Mouse (Mus musculus) heart, embryonic 12.5 days (tissue): Measurements from ENCODE around the gene Gm10309. TPM values are rescaled to one million over a fixed set of nuclear protein-coding genes. Genes with fewer than 3 reads are reported as not detected.
"Not testable (repeated sequence)": the region's sequence is repeated elsewhere in the genome, so short reads cannot be mapped to it uniquely, and the experiment has no call there.

Experiments used
- ATAC-seq: fragments of 200-750 bp; cut with Nextera tagmentation; 2 replicates; pipeline ENCODE4 v1.8.0; 2017; ENCODE audit warnings: moderate TSS enrichment, moderate library complexity; ENCODE audit not compliant: insufficient number of reproducible peaks, low FRiP score
- H3K27ac ChIP-seq: fragments of 300-500 bp; sonication (generic); 2 replicates; pipeline ENCODE4 v1.5.1; 2016; ENCODE audit warnings: mild to moderate bottlenecking, moderate library complexity; ENCODE audit not compliant: poor library complexity, severe bottlenecking
- H3K27me3 ChIP-seq: fragments of 300-500 bp; sonication (generic); replicated peaks from 2 replicates; pipeline ENCODE4 v1.6.1; 2016; ENCODE audit warnings: mild to moderate bottlenecking, moderate library complexity
- H3K36me3 ChIP-seq: fragments of 300-500 bp; sonication (generic); 2 replicates; pipeline ENCODE4 v1.6.1; 2016; ENCODE audit warnings: mild to moderate bottlenecking, moderate library complexity
- H3K4me1 ChIP-seq: fragments of 300-500 bp; sonication (generic); replicated peaks from 2 replicates; pipeline ENCODE4 v1.6.1; 2016; ENCODE audit warnings: mild to moderate bottlenecking
- H3K4me2 ChIP-seq: fragments of 300-500 bp; sonication (generic); 2 replicates; pipeline ENCODE4 v1.6.1; 2016; ENCODE audit warnings: mild to moderate bottlenecking, moderate library complexity
- H3K4me3 ChIP-seq: fragments of 300-500 bp; sonication (generic); 2 replicates; pipeline ENCODE4 v1.5.1; 2016; ENCODE audit warnings: mild to moderate bottlenecking
- H3K9ac ChIP-seq: fragments of 300-500 bp; sonication (generic); 2 replicates; pipeline ENCODE4 v1.6.1; 2016; ENCODE audit warnings: mild to moderate bottlenecking, moderate library complexity
- H3K9me3 ChIP-seq: fragments of 300-500 bp; sonication (generic); replicated peaks from 2 replicates; pipeline ENCODE4 v1.6.1; 2016; ENCODE audit warnings: mild to moderate bottlenecking, moderate library complexity
- WGBS: fragments of 180-500 bp; shearing (Covaris S2); methylation state at CpG from one replicate; pipeline ENCODE4 v1.1.7; 2016; 5-methylcytosine and 5-hydroxymethylcytosine counted together
- polyA plus RNA-seq: library from polyadenylated mRNA; unstranded; fragments of >200 nt; fragmentation: Nextera tagmentation; extraction: Ambion mirVana; gene quantifications from 2 replicates; pipeline ENCODE4 v1.2.1, GENCODE M21; 2016

Gm10309 gene
- polyA plus RNA-seq, 1 experiment from 2014 or later: 0.38 TPM

DNA sequence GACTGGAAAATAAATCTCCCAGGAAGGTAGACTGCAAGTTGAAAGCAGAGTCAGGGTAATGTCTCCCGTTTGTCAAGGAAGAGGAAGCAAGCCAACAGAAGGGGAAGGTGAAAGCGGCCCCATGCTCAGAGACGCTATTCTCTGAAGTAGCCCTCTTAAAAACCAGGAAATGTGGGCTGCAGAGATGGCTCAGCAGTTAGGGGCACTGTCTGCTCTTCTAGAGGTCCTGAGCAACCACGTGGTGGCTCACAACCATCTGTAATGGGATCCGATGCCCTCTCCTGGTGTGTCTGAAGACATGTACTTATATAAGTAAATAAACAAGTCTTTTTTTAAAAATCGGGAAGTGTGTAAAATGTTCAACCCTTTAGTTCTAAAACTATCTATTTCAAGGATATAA, 10.1 kb downstream of the Gm10309 start:
- 54% methylated on average over 6 of the region's 6 CpGs for WGBS
- Histone ChIP-seq H3K9me3 (no peaks in the 10 kb centered on the region), H3K4me2 (no peak overlapping the region), H3K27me3 (no peaks in the 10 kb centered on the region), H3K9ac (no peak overlapping the region), H3K4me3 (no peak overlapping the region), H3K36me3 (peaks cover 16% of the 10 kb centered on the region), H3K27ac (no peak overlapping the region), H3K4me1 (peaks cover 27% of the 10 kb centered on the region)
- ATAC-seq: no peak

DNA sequence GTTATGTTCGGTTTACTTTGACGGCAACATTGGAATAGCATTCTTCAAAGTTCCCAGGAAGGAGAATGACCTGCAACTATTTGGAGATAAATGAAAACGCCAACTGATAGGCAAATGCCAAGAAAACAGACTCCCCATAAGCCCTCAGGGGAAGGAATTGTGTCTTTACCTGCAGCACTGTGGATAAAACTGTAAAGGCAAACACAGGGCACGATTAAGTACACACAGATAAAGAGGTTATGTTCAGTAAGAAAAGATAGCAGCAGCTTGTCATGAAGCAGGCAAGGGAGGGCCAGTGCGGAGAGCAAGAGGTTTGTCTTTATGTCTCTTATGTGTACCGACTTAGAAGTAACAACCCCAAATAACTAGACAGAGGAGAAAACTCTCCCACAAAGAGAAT, 10.5 kb downstream of the Gm10309 start:
- 54% methylated on average over 6 of the region's 6 CpGs for WGBS
- Histone ChIP-seq H3K27me3 (no peaks in the 10 kb centered on the region), H3K27ac (no peak overlapping the region), H3K9ac (no peak overlapping the region), H3K36me3 (peaks cover 16% of the 10 kb centered on the region), H3K9me3 (no peaks in the 10 kb centered on the region), H3K4me1 (peaks cover 23% of the 10 kb centered on the region), H3K4me3 (no peak overlapping the region), H3K4me2 (no peak overlapping the region)
- no peak for ATAC-seq

DNA sequence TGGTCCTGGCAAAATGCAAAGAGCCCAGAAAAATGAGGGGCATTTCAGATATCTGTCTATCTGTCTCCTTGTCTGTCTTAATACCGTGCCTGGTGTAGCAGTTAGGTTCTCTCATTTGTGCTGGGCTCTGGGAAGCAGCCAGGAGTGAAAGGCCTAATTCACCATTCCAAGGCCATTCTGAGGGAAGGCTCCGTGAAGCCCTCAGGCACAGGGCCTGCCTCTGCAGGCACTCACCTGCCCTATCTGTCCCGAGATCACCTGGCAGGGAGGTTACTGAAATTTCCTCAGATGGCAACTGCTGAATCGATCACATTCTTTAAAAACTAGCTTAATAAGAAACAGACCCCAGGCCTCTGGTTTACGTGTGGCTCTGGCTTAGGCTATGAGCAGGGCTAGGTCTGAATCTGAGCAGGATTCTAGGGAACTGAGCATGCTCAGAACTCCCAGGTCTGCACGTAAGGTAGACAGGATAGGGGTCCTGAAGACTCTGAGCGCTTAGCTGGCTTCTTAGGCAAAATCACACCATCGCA, 11.1 kb downstream of the Gm10309 start:
- H3K4me1 ChIP-seq: peaks cover 17% of the 10 kb centered on the region
- no peak for ATAC-seq
- WGBS: 82% methylated on average over 8 of the region's 8 CpGs
- no peak overlapping the region for H3K4me3 ChIP-seq
- no peak overlapping the region for H3K4me2 ChIP-seq
- H3K27me3 ChIP-seq: no peaks in the 10 kb centered on the region
- H3K27ac ChIP-seq: no peak overlapping the region
- no peaks in the 10 kb centered on the region for H3K9me3 ChIP-seq
- H3K36me3 ChIP-seq: peaks cover 15% of the 10 kb centered on the region
- H3K9ac ChIP-seq: no peak overlapping the region

DNA sequence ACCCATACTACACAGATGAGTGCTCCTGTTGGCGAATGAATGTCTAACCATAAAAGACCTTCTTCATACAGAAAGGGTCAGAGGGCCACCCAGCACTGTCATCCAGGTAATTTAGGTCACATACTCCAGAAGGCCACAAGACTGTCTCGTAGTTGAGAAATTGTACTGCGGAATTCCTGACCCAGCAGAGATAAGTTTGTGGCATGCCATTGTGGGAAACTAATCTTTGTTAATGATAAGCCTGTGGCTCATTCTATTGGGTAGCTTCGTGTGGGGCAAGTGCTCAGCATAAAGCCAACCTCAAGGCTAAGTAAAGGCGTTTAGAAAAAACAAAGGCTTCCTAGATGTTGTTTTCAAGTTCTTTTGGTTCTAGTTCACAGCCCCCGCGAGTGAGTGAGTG, 12.7 kb downstream of the Gm10309 start:
- Histone ChIP-seq H3K4me2 (no peak overlapping the region), H3K9me3 (no peaks in the 10 kb centered on the region), H3K36me3 (peaks cover 7% of the 10 kb centered on the region), H3K4me1 (peaks cover 11% of the 10 kb centered on the region), H3K4me3 (no peak overlapping the region), H3K9ac (no peak overlapping the region), H3K27ac (no peak overlapping the region), H3K27me3 (no peaks in the 10 kb centered on the region)
- ATAC-seq: no peak
- WGBS: 37% methylated on average over 7 of the region's 7 CpGs

DNA sequence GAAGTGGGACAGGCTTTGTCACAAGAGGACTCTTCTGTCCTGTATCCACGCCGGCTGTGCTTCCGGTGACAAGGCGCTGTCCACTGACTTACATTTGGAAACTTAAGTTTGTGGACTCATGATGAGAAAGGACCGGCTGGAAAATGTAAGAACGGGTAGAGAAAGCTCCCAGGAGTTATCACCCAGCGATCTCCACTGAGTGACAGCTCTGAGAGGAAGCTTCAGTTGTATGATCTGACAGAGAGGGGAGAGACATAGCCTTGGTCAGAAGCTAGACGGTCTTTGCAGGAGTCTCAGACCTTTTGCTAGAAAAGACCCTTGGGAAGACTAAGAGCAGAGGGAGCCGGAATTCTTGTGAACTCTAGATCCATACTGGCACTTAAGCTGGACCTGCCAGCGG, 15.2 kb downstream of the Gm10309 start:
- peaks cover 11% of the 10 kb centered on the region for H3K4me1 ChIP-seq
- no peak for ATAC-seq
- no peak overlapping the region for H3K27ac ChIP-seq
- no peak overlapping the region for H3K4me3 ChIP-seq
- no peak overlapping the region for H3K9ac ChIP-seq
- peaks cover 4% of the 10 kb centered on the region for H3K36me3 ChIP-seq
- no peaks in the 10 kb centered on the region for H3K27me3 ChIP-seq
- no peak overlapping the region for H3K4me2 ChIP-seq
- H3K9me3 ChIP-seq: no peaks in the 10 kb centered on the region
- 76% methylated on average over 10 of the region's 10 CpGs for WGBS

DNA sequence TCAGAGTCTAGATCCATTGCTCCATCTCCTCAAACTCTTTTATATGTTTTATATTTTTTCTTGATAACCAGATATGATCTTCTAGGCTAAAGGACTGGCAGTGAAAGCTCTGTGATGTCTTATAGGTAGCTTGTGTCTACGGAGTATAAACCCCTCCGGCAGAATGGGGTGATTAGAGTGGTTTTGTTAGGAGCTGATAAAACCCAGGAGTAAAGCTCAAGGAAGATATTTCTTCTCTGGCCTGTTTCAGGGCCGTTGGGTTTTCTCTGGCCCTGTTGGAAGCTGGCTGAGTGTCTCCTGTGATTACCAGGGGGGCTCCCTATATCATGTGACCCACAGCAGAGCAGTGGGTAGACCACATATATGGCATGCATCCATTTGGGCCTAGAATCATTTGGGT, 17.6 kb downstream of the Gm10309 start:
- no peak overlapping the region for H3K4me2 ChIP-seq
- no peak for ATAC-seq
- no peak overlapping the region for H3K4me3 ChIP-seq
- H3K27me3 ChIP-seq: no peaks in the 10 kb centered on the region
- H3K36me3 ChIP-seq: peaks cover 7% of the 10 kb centered on the region
- no peak overlapping the region for H3K9ac ChIP-seq
- 44% methylated on average over 3 of the region's 3 CpGs for WGBS
- peaks cover 12% of the 10 kb centered on the region for H3K4me1 ChIP-seq
- H3K27ac ChIP-seq: no peak overlapping the region
- no peaks in the 10 kb centered on the region for H3K9me3 ChIP-seq

DNA sequence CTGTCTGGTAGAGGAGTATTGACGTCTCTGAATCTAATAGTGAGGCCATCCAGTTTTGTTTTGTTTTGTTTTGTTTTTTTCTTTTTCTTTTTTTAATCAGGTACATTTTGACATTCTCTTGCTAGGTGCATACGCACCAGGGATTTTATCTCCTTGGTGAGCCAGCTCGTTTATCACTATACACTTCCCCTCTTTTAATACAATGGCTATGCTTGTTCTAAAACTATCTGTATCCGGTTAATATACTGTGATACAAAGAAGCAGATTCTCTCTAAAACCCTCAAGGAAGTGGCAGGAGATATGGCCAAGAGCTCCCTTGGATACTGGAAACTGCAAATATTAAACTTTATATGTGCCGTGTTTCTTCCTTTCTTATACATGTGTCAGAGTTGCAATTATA, 18.4 kb downstream of the Gm10309 start:
- Histone ChIP-seq H3K27ac (no peak overlapping the region), H3K9ac (no peak overlapping the region), H3K9me3 (no peaks in the 10 kb centered on the region), H3K4me3 (no peak overlapping the region), H3K36me3 (peaks cover 12% of the 10 kb centered on the region), H3K27me3 (no peaks in the 10 kb centered on the region), H3K4me1 (0 out of 2 replicates have a peak, but pooled peaks cover 4% of the 10 kb centered on the region), H3K4me2 (no peak overlapping the region)
- 49% methylated on average over 5 of the region's 5 CpGs for WGBS
- ATAC-seq: no peak

DNA sequence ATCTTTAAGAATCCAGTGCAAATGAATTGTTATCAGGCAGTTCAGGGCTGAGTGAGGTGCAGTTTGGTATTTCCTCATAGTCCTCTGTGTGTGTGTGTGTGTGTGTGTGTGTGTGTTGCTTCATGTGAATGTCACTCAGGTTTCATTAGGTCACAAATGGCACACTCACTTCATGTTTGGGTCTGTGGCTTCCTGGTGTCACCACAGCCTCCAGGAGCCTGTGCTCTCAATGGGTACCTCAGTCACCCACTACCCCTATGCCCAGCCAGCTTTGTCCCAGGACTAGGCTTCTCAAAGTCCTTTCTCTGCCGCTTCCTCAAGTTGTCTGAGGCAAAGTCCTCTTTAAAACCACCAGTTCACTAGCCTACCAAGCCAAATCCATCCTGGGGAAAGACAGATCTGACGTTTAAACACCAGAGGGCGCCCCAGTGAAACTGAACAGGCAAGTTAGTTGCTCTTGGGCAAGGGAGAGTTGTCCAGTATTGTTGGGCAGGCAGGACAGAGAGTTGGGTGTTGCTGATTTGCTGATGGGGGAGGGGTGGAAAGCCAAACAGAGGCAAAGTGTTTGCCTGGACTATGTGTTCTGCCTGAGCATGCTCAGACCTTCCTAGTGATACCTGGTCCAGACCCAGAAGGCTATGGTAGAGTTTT, 20.8 kb downstream of the Gm10309 start:
- peak; percentile 26; the same call in 1 of the 2 replicates for ATAC-seq
- H3K4me2 ChIP-seq: no peak overlapping the region
- 0 out of 2 replicates have a peak, but pooled peaks cover 3% of the 10 kb centered on the region for H3K4me1 ChIP-seq
- 8% methylated on average over 3 of the region's 3 CpGs for WGBS
- no peak overlapping the region for H3K9ac ChIP-seq
- peaks cover 8% of the 10 kb centered on the region; the same call in 1 of the 2 replicates for H3K36me3 ChIP-seq
- no peak overlapping the region for H3K27ac ChIP-seq
- no peaks in the 10 kb centered on the region for H3K27me3 ChIP-seq
- no peaks in the 10 kb centered on the region for H3K9me3 ChIP-seq
- no peak overlapping the region for H3K4me3 ChIP-seq

DNA sequence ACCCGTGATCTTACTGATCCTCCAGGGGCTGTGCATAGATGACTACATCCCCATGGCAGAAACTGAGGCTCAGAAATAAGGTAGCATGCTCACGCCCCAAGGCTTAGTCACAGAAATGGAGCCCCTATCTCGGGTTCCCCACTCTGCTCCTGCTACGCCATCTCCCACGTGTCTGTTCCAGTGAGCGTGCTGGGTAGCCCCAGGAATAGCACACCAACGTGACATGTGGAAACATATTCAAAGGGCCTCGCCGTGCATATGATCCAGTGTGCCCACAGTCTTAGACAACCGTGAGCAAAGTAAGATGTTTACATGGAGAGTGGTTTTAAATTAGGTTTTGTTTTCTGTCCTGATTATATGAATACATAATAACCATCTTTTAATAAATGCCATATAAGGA, 22.4 kb downstream of the Gm10309 start:
- H3K4me2 ChIP-seq: no peak overlapping the region

DNA sequence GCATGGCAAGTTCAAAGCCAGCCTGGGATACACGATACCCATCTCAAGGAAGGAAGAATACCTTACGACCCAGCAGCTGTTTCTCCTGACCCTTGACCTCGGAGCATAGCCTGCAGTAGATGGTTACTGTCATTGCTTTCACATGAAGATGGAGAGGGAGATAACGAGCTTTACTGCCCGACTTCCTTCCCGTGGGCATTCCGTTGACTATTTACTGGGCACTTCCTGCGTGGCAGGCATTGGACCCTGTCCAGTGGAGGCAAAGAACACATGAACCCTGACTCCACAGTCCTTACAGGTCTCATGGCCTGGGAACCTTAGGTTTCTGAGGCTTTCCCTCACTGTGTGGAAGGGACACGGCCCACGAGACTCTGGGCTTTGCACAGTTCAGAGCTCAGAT, 25.6 kb downstream of the Gm10309 start:
- 79% methylated on average over 10 of the region's 10 CpGs for WGBS

More for the DNA sequence above, 22.4 kb downstream of the Gm10309 start:
- WGBS: 84% methylated on average over 10 of the region's 10 CpGs
- Histone ChIP-seq H3K9me3 (no peaks in the 10 kb centered on the region), H3K36me3 (peaks cover 8% of the 10 kb centered on the region; the same call in 1 of the 2 replicates), H3K9ac (no peak overlapping the region), H3K27me3 (no peaks in the 10 kb centered on the region), H3K27ac (no peak overlapping the region), H3K4me3 (no peak overlapping the region), H3K4me1 (0 out of 2 replicates have a peak, but pooled peaks cover 3% of the 10 kb centered on the region)
- ATAC-seq: no peak

DNA sequence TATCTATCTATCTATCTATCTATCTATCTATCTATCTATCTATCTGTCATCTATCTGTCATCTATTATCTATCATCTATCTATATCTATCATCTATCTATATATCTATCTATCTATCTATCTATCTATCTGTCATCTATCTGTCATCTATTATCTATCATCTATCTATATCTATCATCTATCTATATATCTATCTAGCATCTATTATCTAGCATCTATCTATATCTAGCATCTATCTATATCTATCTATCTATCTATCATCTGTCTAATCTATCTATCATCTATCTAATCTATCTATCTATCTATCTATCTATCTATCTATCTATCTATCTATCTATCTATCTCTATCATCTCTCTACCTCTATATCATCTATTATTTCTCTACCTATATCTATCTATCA, 27.6 kb downstream of the Gm10309 start:
- not testable (repeated sequence) for H3K27me3 ChIP-seq, H3K27ac ChIP-seq, H3K4me2 ChIP-seq, H3K9ac ChIP-seq, H3K36me3 ChIP-seq, H3K9me3 ChIP-seq, H3K4me1 ChIP-seq, H3K4me3 ChIP-seq, ATAC-seq

More for the DNA sequence above, 25.6 kb downstream of the Gm10309 start:
- ATAC-seq: no peak
- Histone ChIP-seq H3K4me1 (0 out of 2 replicates have a peak, but pooled peaks cover under 1% of the 10 kb centered on the region), H3K27me3 (no peaks in the 10 kb centered on the region), H3K36me3 (peaks cover 8% of the 10 kb centered on the region; the same call in 1 of the 2 replicates), H3K4me2 (no peak overlapping the region), H3K9ac (no peak overlapping the region), H3K27ac (no peak overlapping the region), H3K4me3 (no peak overlapping the region), H3K9me3 (no peaks in the 10 kb centered on the region)

DNA sequence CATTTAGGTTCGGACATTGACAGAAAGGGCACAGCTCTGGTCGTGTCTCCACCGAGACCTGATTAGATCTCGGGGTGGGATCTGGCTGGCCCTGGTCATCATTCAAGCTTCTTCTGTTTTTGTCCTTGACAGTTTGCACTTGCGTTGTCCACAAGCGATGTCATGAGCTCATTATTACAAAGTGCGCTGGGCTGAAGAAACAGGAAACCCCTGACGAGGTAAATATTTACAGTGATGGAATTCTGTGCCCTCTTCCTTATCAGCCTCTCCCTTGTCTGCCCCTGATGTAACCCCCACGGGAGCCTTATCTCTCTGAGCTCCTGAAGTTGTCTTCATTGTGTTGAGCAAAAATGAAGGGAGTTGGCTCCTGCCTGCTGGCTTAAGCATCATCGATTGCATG, 28.4 kb downstream of the Gm10309 start:
- Histone ChIP-seq H3K4me2 (no peak overlapping the region), H3K4me3 (no peak overlapping the region), H3K9ac (no peak overlapping the region), H3K27me3 (no peaks in the 10 kb centered on the region), H3K27ac (no peak overlapping the region), H3K4me1 (peaks cover 1% of the 10 kb centered on the region), H3K36me3 (no peaks in the 10 kb centered on the region), H3K9me3 (no peaks in the 10 kb centered on the region)
- 58% methylated on average over 10 of the region's 10 CpGs for WGBS
- ATAC-seq: no peak
